Mouse (Mus musculus) urinary bladder, adult 18-20 months (tissue): ENCODE data around the gene Sec31a.

Experiments used
- DNase-seq, 2 experiments: peaks; one replicate each; pipeline ENCODE4 v3.0.0; 2022; ENCODE audit warnings: low spot score in 2 of 2, mixed read lengths in 2 of 2

The Sec31a gene

DNA sequence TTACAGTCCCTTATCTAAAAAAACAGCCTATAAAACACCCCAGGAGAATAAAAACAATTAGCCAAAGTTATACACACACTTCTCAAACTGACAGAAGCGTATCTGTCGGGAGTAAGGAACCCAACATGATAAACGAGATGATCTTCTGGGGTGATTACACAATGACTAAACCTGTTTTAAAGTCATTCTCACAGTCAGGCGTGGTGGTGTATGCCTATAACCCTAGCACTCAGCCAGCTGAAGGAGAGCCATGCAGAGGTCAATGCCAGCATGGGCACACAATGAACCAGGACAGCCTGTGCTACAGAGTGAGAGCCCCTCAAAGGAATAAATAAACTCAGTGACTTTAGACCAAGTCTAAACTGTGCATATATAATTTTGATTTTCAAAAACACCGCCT, 7.5 kb downstream of the Sec31a start:
- no peak for DNase-seq

DNA sequence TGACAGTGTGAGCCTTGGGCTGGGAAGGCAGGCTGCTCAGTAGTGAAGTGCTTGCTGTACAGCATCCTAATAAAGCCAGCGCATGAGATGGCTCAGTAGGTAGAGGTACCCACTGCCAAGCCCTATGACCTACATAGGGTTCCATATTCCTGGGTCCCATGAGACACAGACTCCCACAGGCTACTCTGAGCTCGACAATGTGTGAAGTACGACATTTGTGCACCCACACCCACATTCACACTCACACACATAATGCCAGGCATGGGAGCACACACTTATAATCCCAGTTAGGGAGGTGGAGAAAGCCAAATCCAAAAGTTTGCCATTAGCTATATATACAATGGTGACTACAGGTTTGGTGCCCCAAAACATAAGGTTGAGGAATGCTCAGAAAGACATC, 19.3 kb downstream of the Sec31a start:
- no peak for DNase-seq

DNA sequence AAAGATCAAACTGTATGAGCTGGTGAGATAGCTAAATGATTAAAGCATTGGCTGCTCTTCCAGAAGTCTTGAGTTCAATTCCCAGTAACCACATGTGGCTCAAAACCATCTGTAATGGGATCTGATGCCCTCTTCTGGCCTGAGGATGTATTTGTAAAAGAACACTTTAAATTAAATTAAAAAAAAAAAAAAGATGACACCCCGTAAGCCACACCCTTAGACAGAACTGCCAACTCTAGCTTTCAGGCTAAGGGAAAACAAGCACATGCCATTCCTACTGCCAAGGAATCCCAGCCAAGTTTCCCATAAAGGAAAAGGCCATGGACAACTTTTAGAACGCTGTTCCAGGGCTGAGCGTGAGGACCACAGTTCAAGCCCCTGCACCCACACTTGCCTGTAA, 22.4 kb downstream of the Sec31a start:
- no peak for DNase-seq

DNA sequence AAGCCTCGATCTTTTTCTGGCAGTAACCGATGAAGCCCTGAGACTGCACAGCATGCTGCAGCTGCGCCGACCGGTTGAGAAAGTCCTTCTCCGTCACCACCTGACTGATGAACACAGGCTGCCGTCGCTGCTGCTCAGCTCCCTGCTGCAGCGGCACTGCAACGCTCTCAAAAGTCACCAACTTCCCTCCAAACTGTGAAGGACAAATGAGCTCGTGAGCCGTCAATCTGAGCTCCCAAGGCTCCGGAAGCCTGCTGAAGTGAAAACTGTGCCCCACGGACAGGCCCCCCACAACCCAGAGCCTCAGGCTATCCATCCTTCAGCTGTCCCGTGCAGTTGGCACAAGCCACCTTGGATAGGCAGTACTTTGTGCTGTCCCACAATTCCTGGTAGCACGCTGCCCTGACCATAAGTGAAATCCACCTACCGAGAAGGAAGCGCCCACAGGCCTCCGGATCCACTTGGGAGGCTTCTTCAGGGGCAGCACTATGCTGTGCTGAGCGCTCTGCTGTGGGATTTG, 23.5 kb downstream of the Sec31a start:
- no peak for DNase-seq

DNA sequence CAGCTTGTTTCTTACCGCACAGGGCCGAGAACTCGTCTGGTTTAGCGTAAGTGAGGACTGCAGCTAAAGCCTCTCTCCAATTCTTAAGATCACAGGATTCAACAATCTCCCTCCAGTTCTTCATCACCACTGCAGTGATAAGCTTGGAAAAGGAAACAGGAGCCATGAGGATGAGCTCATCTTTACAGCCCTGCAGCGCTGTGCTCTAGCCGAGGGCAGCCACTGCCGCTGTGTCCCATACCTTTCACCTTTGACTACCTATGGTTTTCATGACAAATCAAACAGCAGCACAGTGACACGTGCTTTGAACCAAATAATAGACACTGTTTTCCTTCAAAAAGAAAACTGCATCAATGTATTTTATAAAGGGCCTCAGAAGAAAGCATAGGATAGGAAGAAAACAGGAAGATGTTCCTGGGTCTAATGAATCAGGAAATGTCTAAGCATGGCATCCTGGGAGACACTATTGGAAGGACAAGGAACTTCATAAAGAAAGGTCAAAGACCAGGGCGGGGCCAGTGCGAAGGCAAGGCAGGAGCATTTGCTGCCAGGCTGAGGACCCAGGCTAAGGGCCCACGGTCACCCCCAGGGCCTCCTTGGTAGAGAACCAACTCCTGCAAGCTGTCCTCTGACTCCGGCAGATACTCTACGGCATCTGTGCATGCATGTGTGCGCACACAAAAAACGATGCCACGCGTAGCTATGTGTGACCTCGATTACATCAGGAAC, 32.1 kb downstream of the Sec31a start:
- DNase-seq = no peak

DNA sequence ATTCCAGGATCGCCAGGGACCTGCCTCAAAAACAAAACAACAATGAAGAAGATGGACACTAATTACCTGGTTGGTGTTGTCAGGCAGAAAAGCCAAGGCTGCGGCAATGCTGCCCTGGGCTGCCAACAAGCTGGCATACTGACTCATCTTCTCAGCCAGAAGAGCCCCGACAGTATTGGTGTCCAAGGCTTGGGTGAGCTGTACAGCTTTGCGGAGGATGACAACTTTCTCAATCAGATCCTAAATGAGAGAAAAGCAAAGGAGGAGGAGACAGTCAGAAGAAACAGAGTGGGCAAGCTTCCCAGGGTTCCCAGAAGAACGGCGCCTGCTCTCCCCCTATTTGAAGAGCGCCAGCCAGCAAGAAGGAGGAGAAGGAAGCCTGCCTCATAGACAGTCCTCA, 34.9 kb downstream of the Sec31a start:
- DNase-seq = no peak

DNA sequence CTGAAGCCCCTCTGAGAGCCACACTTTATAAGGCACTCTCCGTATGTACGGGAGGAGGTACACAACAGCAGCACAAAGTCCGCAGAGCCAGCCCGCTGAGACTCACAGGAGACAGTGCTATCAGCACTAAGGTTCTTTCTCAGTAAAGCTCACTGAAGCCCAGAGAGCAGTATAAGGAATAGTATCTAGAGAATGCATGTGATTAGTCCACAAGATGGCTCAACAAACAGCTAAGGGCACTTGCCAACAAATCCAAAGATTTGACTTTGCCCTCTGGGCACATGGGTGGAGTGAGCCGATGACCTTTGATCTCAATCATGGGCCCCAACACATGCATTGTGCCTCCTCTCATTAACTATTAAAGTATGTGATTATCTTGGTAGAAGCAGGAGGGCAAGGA, 35.8 kb downstream of the Sec31a start:
- no peak for DNase-seq

DNA sequence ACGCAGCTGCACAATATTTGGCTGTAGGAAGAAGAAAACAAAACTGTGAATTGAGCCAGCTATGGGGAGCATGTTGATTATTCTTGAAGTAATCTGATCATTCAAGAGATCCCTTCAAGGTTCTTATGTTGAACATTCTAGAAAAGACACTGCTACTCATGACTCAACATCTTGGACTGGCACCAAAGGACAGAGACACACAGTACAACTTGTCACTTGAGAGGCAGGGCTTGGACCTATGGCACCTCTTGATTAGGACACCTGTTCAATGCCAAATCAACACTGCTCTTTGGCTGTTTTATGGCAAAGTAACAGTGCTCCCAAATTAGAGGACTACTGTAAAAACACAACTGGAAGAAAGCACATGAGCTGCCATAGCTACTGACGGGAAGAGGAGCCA, 37.1 kb downstream of the Sec31a start:
- no peak for DNase-seq

DNA sequence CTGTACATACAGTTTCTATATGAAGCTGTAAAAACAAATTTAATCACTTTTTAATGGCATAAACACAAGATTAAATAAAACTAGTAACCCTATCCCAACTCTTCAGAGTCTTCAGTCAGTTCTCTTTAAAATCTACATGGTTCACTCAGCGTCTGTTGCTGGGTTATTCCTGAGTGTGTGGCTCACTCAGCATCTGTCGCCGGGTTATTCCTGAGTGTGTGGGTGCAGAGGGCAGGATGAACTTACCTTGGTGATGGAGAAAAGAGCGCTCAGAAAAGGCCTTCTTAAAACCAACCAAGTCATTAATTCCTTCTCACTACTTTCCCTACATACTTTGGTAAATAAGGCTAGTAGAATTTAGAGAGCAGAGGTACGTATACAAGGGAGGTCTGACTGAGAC, 37.8 kb downstream of the Sec31a start:
- no peak for DNase-seq

DNA sequence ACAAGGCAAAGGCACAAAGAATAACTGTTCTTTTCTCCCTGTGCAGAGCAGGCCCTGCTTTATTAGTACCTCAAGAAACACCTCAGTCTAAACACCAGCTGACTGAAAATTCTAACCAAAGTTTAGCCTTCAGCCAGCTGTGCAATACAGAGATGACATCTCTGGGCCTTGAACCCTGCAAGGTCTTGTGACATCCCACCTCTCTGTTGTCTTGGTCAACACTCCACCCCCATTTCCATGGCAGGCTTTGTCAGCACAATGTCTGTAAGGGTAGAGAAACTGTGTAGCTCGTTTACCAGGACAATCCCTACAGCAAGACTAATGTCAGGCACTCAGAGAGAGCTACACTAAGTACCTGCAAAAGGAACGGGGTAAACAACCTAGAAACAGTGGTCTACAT, 38.7 kb downstream of the Sec31a start:
- DNase-seq = no peak

DNA sequence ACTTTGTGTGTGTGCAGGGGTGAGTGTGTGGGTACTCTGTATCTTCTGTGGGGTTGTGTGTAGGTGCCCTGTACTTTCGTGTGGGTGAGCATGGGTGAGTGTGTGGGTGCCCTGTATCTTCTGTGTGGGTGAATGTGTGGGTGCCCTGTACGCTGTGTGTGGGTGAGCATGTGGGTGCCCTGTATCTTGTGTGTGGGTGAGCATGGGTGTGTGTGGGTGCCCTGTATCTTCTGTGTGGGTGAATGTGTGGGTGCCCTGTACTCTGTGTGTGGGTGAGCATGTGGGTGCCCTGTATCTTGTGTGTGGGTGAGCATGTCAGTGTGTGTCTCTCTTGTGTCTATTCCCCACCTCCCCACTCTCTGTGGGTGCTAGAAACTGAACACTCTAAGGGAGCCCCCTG, 41.3 kb downstream of the Sec31a start:
- DNase-seq = no peak

DNA sequence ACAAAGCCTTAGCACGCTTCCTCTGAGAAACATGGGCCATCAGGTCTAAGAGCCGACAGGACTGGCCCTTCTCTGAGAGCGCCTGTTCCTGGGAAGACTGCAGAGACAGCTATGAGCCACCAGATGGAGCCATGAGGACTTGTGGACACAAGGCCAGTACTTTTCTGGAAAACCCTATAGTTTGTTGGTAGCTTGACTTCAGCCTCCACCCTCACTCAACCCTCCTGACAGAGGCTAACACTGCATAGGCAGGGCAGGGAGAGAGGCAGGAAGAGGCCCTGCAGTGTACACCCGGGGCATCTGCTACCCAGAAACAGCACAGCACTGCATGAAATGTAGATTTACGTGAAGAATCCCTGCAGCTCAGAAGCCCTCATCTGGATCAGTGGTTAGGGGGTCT, 42.1 kb downstream of the Sec31a start:
- peak in 1 of 2 experiments; percentile 11 for DNase-seq

DNA sequence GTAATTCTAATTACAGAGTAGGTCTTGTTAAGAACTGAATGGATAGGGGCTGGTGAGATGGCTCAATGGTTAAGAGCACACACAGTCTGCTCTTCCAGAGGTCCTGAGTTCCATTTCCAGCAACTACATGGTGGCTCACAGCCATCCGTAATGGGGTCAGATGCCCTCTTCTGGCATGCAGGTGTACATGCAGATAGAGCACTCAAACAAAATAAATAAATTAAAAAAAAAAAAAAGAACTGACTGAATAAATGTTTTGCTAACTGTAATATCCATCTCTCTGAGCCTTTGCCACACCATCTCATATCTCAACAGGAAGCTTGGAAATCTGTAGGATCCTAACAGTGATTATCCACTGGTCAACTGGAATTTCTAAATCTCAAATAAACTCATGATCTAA, 45.1 kb downstream of the Sec31a start:
- no peak for DNase-seq

DNA sequence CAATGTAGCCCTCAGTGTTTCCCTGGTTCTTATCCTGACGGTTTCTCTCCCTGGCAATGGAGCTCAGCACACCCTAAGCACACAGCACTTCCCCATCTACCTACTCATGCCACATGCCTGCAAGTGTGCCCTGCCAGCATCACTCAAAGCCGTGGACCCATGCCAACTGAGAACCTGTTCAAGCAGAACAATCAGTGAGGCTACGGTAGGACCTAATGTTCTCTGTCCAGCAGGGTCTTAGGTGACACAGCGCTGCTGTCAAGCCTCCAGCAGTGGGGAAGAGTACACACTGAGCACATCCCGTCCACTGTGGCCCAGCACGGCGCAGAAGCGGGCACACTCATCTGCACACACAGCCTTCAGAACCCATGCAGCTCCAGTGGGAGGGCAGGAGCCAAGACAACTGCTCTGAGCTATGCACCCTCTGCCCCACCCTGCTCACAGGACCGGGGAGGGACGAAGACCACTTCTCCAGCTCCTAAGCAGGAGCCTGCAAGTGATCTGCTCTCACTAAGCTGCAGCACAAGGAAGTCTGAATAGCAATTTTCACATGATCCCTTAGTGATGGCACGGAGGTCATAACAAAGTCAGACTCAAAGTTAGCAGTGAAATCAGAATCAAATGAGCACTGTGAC, 46.1 kb downstream of the Sec31a start:
- no peak for DNase-seq

DNA sequence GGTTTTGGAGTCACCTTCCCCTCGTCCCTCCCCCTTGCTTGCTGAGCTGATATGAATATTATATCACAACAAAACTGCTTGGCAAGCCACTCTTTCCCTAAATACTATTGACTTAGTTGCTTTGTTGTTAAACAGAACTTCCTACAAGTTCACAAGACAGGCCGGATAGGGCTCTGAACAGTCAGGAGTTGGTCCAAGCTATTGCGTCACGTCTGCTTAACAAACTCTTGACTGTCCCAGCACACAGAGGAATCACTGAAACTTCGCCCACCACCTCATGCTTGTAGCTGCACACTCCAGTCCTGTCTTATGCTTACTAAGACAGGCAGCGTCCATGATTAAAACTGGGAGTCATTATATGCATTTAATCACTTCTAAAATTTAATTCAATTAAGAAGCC, 46.9 kb downstream of the Sec31a start:
- DNase-seq = no peak

DNA sequence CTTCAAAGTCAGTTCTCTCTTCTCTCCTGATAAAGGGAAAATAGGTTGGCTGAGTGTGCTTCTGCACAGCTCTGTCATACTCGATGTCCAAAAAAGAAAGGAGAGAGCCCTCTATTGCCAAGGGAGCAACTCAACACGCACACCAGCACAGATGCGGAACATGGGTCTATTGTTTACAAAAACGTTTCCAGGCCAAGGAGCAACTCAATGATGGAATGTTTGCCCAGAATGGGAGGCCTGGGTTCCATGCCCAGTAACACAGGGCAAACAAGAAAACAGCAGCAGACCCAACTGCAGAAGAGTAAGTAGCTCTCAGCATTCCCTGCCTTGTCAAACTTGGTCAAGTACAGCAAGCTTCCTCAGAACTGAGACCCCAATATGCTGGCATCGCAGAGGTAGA, 47.5 kb downstream of the Sec31a start:
- no peak for DNase-seq

DNA sequence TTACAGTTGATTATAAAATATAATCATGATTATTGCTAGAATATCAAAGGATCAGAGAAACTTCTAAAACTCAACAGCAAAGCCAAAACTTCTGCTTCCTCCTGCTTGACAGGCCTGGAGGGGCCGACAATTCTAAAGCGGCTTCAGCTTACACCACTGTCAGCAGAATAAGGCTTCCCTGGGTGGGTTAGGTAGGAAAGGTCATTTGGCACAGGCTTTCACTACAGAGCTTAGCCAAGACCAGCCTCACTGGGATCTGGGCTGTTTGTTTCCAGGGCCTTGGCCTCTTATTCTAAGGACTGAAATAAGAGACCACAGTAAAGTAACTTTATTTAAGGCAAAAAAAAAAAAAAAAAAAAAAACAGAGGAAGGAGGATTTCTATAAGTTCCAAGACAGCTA, 49.0 kb downstream of the Sec31a start:
- no peak for DNase-seq

DNA sequence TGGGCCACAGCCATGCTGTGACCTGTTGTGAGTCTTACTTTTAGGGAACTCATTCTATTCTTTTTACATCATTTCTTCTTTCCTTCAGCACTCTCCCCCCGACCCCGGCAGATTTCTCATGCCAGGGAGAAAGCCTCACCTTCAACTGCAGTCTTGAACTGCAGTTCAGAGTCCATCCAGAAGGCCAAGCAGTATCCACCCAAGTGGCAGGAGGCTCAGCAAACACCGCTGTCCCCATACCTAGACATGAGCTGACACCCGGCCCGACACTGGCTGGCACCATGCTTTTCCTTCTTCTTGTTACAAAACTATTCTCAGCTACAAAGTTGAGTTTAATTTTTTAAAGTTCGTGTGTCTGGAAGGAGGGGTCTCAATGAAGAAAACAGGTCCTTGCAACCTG, 55.7 kb downstream of the Sec31a start:
- DNase-seq = no peak

DNA sequence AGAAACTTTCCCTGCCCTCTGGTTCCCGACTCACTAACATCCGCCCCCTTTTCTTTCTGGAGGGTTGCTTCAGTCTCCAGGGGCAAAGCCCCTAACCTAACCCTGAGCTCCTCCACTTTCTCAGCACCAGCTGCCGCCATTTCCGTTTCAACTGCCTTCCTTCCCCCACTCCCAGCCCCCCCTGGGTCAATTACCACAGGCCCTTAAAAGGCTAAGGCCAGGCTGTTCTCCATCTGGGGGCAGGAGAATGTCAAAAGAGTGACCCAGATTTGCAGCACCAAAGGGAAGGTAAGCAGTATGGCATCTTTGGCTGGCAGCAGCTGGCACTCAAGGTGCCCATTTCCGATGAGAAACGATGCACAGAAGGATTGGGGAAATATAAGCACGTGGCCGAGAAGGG, 57.7 kb downstream of the Sec31a start:
- no peak for DNase-seq

DNA sequence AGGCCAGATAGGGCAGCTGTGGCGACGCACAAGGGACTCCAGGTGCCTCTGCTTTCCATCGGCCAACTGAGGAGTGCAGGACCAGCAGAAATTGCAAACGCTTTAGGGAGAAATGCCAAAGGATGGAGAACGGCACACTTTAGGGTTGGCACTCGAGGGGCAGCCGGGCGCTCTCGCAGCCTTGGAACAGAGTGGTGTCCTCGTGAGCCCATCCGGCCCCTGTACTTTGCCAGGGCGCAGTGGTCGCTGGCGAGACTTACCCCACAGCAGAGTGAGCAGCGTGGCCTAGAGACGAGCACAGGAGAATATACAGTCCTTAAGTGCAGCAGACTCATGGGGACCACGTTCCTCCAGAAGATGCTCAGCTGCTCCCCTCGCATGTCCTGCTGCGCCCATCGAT, 61.4 kb downstream of the Sec31a start:
- no peak for DNase-seq

DNA sequence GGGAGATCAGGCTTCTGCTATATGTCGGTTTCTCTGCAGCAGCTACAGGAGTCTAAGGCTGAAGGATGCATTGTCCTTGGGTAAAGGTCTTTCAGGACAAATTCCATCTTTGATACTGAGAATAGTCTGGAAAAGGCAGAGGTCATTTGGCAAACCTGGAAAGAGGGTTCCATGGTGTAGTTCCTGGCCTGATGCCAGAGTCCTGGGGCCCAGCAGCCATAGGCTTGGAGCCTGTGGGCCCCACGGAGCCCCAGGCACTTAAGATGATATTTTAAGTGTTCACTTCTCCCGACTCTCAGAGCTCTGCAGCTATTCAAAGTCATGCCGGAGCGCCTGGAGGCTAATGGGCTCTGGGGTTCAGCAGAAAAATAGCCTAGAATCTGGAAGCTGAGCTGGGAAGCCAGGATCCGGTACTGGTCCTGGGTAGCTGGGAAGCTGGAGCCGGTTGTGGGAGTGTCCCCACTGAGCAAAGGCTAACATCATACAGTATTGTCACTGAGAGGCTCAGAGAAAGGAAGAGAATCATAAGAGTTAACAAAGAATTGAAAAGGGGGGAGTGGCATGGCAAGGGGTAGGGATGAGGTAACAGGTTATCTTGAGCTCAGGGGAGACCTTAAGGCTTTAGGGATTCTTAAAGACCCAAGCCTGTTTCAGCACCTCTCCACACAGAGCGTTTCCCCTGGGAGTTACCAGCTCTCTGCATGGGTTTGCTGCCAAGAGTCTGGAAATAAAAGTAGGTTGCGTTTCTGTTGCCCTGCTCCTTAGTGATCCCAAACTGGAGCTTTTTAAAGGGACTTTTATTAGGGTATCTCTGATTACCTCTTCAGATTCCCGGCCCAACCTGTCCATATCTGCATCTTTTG, 62.8 kb downstream of the Sec31a start:
- no peak for DNase-seq

DNA sequence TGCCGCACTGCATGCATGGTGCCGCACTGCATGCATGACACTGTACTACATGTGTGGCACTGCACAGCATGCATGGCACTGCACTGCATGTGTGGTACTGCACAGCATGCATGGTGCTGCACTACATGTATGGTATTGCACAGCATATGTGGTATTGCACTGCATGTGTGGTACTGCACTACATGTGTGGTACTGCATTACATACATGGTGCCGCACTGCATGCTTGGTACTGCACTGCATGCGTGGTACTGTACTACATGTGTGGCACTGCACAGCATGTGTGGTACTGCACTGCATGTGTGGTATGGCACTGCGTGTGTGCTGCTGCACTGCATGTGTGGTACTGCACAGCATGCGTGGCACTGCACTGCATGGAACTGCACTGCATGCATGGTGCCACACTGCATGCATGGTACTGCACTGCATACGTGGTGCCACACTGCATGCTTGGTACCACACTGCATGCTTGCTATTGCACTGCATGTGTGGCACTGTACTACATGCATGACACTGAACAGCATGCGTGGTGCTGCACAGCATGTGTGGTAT, 65.1 kb downstream of the Sec31a start:
- DNase-seq = no peak
